Mouse (Mus musculus): ENCODE data around the gene Dab2. TPM values are rescaled to one million over a fixed set of nuclear protein-coding genes. Genes with fewer than 3 reads are reported as not detected.

Dab2 gene
- polyA plus RNA-seq, 1 experiment from 2014 or later = 92.0 TPM

DNA sequence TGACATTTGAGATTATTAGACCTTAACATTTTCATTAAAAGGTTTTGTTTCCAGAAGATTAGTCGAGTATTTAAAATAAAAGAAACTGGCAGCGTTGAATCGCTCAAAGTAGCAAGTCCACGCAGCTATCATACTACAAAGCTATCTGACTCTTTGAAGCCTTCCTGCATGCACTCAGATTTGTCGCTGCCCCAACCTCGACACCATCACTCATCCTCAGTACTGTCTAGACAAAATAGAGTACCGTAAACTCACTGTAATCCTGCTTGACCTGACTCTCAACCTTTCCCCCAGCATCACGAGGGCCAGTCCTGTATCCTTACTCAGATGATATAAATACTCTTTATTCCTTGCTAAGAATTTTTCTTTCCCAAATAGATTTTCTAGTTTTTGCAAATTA is 100.5 kb downstream of the Dab2 start:
- Histone ChIP-seq H3K4me1 (peaks cover 8% of the 10 kb centered on the region), H3K9ac (no peak overlapping the region), H3K9me3 (no peaks in the 10 kb centered on the region), H3K36me3 (peaks cover 12% of the 10 kb centered on the region), H3K4me3 (no peak overlapping the region), H3K4me2 (replicated peaks) (no peak overlapping the region), H3K27ac (no peak overlapping the region), H3K27me3 (no peaks in the 10 kb centered on the region)
- no peak for ATAC-seq (ENCODE audit: low FRiP score, low read depth)
- WGBS = 60% methylated on average over 8 of the region's 8 CpGs

DNA sequence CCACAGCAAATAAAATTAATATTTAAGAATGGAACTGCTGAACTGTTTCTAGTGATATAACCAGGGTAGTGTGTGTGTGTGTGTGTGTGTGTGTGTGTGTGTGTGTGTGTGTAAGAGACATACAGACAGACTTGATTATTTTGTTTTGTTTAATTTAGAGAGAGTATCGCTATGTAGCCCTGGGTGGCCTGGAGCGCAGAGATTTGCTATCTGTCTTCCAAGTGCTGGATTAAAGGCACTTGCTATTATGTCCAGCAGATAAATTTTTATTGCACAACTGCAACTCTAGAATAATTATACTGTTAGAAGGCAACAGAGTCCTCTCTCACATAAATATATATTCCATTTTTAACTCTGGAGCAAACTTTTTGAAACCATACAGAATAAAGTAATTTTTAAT is 102.8 kb downstream of the Dab2 start:
- H3K36me3 ChIP-seq = peaks cover 15% of the 10 kb centered on the region
- no peak overlapping the region for H3K4me3 ChIP-seq
- no peak overlapping the region for H3K4me2 ChIP-seq (replicated peaks)
- no peaks in the 10 kb centered on the region for H3K27me3 ChIP-seq
- H3K4me1 ChIP-seq = peaks cover 11% of the 10 kb centered on the region
- H3K9ac ChIP-seq = no peak overlapping the region
- H3K27ac ChIP-seq = no peak overlapping the region
- WGBS = 87% methylated on average over 2 of the region's 2 CpGs
- H3K9me3 ChIP-seq = no peaks in the 10 kb centered on the region
- no peak for ATAC-seq (ENCODE audit: low FRiP score, low read depth)

DNA sequence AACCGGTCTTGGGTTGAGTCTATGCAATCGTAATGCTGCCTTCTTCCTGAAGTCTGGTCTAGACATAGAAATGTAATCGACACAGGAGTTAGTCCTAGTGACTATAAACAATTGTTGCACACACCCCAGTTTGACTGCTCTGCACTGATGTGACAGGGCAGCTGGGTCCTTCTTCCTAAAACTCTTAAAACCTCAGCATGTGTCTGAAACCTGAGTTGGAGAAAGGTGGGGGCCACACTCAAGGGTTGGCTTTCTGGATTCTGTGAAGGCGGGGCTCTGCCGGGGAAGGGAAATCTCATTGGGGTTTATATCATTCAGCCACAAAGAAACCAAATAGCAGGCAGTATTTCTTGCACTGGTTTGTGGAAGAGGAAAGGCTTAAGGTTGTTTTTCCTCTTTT is 104.6 kb downstream of the Dab2 start:
- no peak overlapping the region for H3K9ac ChIP-seq
- no peaks in the 10 kb centered on the region for H3K27me3 ChIP-seq
- H3K4me3 ChIP-seq = no peak overlapping the region
- no peaks in the 10 kb centered on the region for H3K9me3 ChIP-seq
- no peak overlapping the region for H3K27ac ChIP-seq
- peak; percentile 90 for ATAC-seq (ENCODE audit: low FRiP score, low read depth)
- WGBS = 52% methylated on average over 5 of the region's 5 CpGs
- H3K4me2 ChIP-seq (replicated peaks) = no peak overlapping the region
- H3K36me3 ChIP-seq = peaks cover 13% of the 10 kb centered on the region
- H3K4me1 ChIP-seq = peaks cover 11% of the 10 kb centered on the region

DNA sequence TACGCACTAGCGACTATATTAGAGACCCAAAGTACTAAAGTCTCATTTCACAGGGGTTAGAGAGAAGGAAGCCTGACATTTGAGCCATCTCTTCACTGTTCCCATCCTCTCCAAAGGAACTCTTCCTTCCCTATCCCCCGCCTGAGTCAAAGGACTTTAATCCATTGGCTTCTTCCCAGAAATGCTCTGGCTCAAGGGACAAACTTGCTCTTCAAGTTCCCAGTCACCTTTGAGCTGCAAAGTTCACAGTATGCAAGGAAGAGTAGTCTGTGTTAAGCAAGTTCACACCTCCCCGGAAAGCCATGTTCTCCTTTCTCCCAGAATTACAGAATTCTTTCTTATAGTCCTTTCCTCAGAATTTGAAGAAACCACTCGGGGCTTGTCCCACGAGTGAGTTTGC is 107.2 kb downstream of the Dab2 start:
- peaks cover 11% of the 10 kb centered on the region for H3K4me1 ChIP-seq
- H3K36me3 ChIP-seq = peaks cover 13% of the 10 kb centered on the region
- ATAC-seq (ENCODE audit: low FRiP score, low read depth) = no peak
- no peak overlapping the region for H3K4me3 ChIP-seq
- H3K27ac ChIP-seq = no peak overlapping the region
- no peaks in the 10 kb centered on the region for H3K9me3 ChIP-seq
- H3K27me3 ChIP-seq = no peaks in the 10 kb centered on the region
- no peak overlapping the region for H3K9ac ChIP-seq
- WGBS = 85% methylated on average over 6 of the region's 6 CpGs
- no peak overlapping the region for H3K4me2 ChIP-seq (replicated peaks)

DNA sequence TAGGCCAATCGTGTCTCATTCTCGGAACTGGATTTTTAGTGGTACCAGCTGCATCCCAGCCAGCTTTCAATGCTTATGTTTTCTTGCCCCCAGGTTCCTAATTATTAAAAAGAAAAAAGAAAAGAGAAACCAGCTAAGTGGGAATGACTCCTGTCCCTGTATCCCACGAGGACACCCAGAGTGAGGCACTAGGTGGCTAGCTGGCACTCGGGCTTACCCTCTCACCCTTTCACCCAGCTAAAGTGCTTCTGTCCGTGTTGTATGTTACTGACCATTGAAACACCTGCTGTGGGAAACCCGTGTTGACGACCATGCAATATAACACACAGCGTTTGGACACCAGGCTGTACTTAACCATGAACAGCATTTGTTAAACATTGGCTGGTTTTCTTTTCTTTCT is 109.4 kb downstream of the Dab2 start:
- Histone ChIP-seq H3K27ac (no peak overlapping the region), H3K4me3 (no peak overlapping the region), H3K9ac (no peak overlapping the region), H3K4me2 (replicated peaks) (no peak overlapping the region), H3K27me3 (no peaks in the 10 kb centered on the region), H3K4me1 (peaks cover 8% of the 10 kb centered on the region), H3K36me3 (peaks cover 13% of the 10 kb centered on the region), H3K9me3 (no peaks in the 10 kb centered on the region)
- no peak for ATAC-seq (ENCODE audit: low FRiP score, low read depth)
- WGBS = 73% methylated on average over 8 of the region's 8 CpGs

DNA sequence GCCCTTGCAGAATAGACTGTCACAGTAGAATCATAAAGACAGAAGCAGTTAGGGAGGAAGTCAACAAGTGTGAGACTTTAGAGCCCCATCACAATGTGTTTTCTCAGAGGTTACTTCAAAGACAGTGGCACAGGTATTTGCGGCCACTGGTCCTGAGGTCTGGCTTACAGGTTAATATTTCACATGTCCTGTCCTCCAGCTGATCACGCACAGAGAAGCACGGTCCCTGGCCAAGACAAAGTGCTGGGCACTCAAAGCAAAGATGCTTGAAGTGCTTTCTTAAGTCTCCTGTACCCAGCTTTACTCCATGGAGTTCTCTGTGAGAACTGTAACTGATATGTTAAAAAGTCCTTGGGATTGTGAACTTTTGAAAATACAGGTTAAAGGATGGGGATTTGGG is 110.6 kb downstream of the Dab2 start:
- 88% methylated on average over 3 of the region's 3 CpGs for WGBS

DNA sequence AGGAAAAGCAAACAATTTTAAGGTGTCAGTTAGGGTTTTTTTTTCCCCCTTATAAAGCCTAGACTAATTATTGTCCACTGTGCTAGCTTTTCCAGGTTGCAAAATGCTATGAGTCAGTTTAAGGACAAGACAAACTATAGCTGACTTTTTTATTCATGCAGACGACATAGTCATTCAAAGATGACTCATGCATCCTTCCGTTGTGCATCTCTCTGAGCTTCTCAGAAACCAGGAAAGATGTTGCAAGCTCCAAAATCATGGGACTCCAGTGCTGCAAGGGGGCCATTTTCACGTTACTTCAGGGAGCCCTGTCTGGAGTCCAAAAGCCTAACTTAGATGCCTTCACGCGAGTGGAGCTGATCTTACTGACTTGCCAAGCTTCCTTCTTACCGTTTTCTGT is 111.7 kb downstream of the Dab2 start:
- ATAC-seq (ENCODE audit: low FRiP score, low read depth) = no peak
- H3K4me3 ChIP-seq = no peak overlapping the region
- 88% methylated on average over 6 of the region's 6 CpGs for WGBS
- no peak overlapping the region for H3K4me2 ChIP-seq (replicated peaks)
- no peaks in the 10 kb centered on the region for H3K27me3 ChIP-seq
- 0 out of 2 replicates have a peak, but pooled peaks cover 3% of the 10 kb centered on the region for H3K4me1 ChIP-seq
- no peak overlapping the region for H3K27ac ChIP-seq
- no peak overlapping the region for H3K9ac ChIP-seq
- peaks cover 20% of the 10 kb centered on the region for H3K36me3 ChIP-seq
- H3K9me3 ChIP-seq = no peaks in the 10 kb centered on the region

More for the DNA sequence above, 110.6 kb downstream of the Dab2 start:
- Histone ChIP-seq H3K4me1 (0 out of 2 replicates have a peak, but pooled peaks cover 3% of the 10 kb centered on the region), H3K9ac (no peak overlapping the region), H3K36me3 (peaks cover 17% of the 10 kb centered on the region), H3K4me2 (replicated peaks) (no peak overlapping the region), H3K27ac (no peak overlapping the region), H3K4me3 (no peak overlapping the region), H3K9me3 (no peaks in the 10 kb centered on the region), H3K27me3 (no peaks in the 10 kb centered on the region)
- no peak for ATAC-seq (ENCODE audit: low FRiP score, low read depth)

DNA sequence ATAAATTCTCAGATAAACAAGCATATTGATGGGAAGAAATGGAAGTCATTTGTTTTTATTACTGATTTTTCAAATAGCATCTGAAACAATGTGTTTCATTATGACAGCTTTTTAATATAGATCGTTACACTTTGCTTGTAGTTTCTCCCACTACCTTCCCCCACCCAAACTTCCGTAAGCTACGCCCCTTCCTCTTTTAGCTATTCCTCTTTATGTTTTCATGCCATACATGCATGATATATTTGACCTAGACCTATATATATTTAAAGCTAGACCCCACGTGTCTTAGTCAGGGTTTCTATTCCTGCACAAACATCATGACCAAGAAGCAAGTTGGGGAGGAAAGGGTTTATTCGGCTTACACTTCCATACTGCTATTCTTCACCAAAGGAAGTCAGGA is 115.7 kb downstream of the Dab2 start:
- no peaks in the 10 kb centered on the region for H3K27me3 ChIP-seq
- H3K9ac ChIP-seq = no peak overlapping the region
- no peak overlapping the region for H3K27ac ChIP-seq
- no peak for ATAC-seq (ENCODE audit: low FRiP score, low read depth)
- H3K4me1 ChIP-seq = no peaks in the 10 kb centered on the region
- H3K4me2 ChIP-seq (replicated peaks) = no peak overlapping the region
- H3K36me3 ChIP-seq = peaks cover 38% of the 10 kb centered on the region
- 90% methylated on average over 5 of the region's 5 CpGs for WGBS
- H3K9me3 ChIP-seq = no peaks in the 10 kb centered on the region
- H3K4me3 ChIP-seq = no peak overlapping the region

DNA sequence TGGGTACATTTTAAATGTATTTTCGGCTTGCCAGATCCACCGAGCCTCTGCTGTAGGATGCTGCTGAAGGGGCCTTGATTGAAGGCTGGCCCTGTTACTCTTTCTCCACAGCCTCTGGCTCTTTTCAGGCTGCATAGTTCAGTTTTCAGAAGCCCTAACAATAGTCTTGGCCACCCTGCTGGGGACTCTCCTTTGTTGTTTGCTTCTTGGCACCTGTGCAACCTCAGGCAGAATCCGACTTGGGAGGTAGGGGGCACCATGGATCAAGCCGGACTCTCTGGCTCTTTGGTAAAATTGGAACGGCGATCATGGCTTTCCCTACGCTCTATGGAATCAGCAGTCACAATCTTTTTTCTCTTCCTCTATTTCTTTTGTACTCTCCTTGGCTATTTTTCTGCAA is 132.2 kb downstream of the Dab2 start:
- Histone ChIP-seq H3K4me3 (no peak overlapping the region), H3K4me2 (replicated peaks) (no peak overlapping the region), H3K9me3 (no peaks in the 10 kb centered on the region), H3K36me3 (peaks cover 81% of the 10 kb centered on the region), H3K9ac (no peak overlapping the region), H3K27me3 (no peaks in the 10 kb centered on the region), H3K27ac (no peak overlapping the region), H3K4me1 (no peaks in the 10 kb centered on the region)
- ATAC-seq (ENCODE audit: low FRiP score, low read depth) = no peak
- WGBS = 82% methylated on average over 7 of the region's 7 CpGs

DNA sequence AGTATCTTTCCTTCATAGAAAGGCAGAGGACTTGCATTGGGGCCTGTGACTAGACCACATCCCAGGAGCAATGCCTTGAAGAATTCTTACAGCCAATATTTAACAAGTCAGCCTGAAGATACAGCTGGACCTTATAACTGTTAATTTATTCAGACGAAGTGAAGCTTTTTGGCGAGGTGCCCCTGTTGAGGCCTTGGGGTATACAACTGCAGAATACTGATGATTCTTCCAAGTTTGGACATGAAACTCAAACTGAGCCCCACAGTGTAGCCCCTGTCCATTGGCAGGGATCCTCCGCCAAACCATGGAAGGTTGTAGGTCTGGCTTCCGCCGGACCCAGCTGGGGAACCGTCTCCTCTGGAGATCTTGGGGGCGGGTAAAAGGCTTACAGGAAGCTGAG is 132.8 kb downstream of the Dab2 start:
- Histone ChIP-seq H3K4me2 (replicated peaks) (no peak overlapping the region), H3K9ac (no peak overlapping the region), H3K4me1 (no peaks in the 10 kb centered on the region), H3K36me3 (peaks cover 78% of the 10 kb centered on the region), H3K27ac (no peak overlapping the region), H3K9me3 (no peaks in the 10 kb centered on the region), H3K4me3 (no peak overlapping the region), H3K27me3 (no peaks in the 10 kb centered on the region)
- WGBS = 72% methylated on average over 7 of the region's 7 CpGs
- ATAC-seq (ENCODE audit: low FRiP score, low read depth) = no peak

DNA sequence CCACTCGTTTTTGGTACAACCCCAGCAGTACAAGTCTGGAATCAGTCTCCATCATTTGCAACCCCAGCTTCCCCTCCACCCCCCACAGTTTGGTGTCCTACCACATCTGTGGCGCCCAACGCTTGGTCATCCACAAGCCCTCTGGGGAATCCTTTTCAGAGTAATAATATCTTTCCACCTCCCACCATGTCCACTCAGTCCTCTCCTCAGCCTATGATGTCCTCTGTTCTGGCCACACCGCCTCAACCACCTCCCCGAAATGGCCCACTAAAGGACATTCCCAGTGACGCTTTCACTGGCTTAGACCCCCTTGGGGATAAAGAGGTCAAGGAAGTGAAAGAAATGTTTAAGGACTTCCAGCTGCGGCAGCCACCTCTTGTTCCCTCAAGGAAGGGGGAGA is 135.7 kb downstream of the Dab2 start:
- Histone ChIP-seq H3K27me3 (no peaks in the 10 kb centered on the region), H3K9ac (no peak overlapping the region), H3K9me3 (no peaks in the 10 kb centered on the region), H3K4me2 (replicated peaks) (no peak overlapping the region), H3K27ac (no peak overlapping the region), H3K36me3 (peaks cover 79% of the 10 kb centered on the region), H3K4me1 (no peaks in the 10 kb centered on the region), H3K4me3 (no peak overlapping the region)
- ATAC-seq (ENCODE audit: low FRiP score, low read depth) = no peak
- 75% methylated on average over 7 of the region's 7 CpGs for WGBS

DNA sequence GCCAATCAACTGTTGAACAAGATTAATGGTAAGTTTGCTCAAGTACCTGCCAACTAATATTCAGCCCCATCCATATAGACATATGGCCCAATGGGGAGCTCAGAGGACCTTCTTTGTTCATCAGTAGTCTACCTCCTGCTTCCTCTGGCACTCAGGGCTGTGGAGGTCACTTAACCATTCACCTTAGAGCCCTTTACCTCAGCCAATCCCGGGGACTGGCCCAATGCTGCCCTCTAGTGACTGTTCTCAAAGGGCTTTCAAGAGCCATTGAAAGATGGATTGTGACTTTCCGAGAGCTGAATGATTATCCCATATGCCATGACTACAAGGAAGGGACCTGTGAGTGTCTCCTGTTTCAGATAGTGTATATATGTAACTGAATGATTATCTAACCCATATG is 136.2 kb downstream of the Dab2 start:
- H3K27ac ChIP-seq = no peak overlapping the region
- no peaks in the 10 kb centered on the region for H3K27me3 ChIP-seq
- no peaks in the 10 kb centered on the region for H3K9me3 ChIP-seq
- no peak overlapping the region for H3K4me3 ChIP-seq
- WGBS = 50% methylated on average over 2 of the region's 2 CpGs
- H3K4me2 ChIP-seq (replicated peaks) = no peak overlapping the region
- peaks cover 76% of the 10 kb centered on the region for H3K36me3 ChIP-seq
- H3K4me1 ChIP-seq = no peaks in the 10 kb centered on the region
- H3K9ac ChIP-seq = no peak overlapping the region
- no peak for ATAC-seq (ENCODE audit: low FRiP score, low read depth)

DNA sequence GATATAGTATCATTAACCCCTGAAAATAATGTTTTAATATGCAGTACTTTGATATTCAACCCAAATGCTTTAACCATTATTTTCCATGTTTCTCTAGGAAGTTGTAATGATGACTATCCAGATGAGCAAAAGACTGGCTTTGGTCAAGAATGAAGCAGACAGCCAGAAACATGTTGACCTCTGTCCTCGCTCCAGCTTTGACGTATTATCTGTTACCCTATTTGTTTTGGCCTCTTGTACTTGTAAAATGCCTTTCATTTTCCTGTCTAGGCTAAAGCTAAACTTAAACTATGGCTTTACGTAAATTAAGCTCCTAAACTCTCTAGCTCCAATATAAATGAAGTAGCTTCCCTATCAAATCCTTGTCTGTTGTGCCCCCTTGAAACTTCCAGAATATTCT is 139.1 kb downstream of the Dab2 start:
- H3K36me3 ChIP-seq = peaks cover 57% of the 10 kb centered on the region
- H3K4me2 ChIP-seq (replicated peaks) = no peak overlapping the region
- no peak for ATAC-seq (ENCODE audit: low FRiP score, low read depth)
- no peaks in the 10 kb centered on the region for H3K27me3 ChIP-seq
- H3K9me3 ChIP-seq = no peaks in the 10 kb centered on the region
- 90% methylated on average over 3 of the region's 3 CpGs for WGBS
- H3K9ac ChIP-seq = no peak overlapping the region
- no peaks in the 10 kb centered on the region for H3K4me1 ChIP-seq
- H3K4me3 ChIP-seq = no peak overlapping the region
- no peak overlapping the region for H3K27ac ChIP-seq
